In genomic region chr9:62721791-62722190, GRCm38 (mm10) we compare ENCODE assay signal across 20 mouse cellular contexts. TPM values are rescaled to one million over a fixed set of nuclear protein-coding genes. Genes with fewer than 3 reads are reported as not detected.
DNase-seq lines count a peak whose midpoint lies in the region; ATAC-seq and TF ChIP-seq lines count a peak whose summit lies in the region.
"Had no signal": no experiment of that assay in that cellular context is flagged by ENCODE, and none has a peak within 500 bp of the region (broad histone marks: within the 10 kb centered on the region; RNA-seq: fewer than 3 reads in every experiment).

No protein-coding gene starts in this region.

- no peak for DNase-seq in heart, embryonic 10.5 days (ENCODE audit: low spot score)
- DNase-seq in heart, postnatal 10 days = no peak
- DNase-seq in retina, postnatal 1 day = peak; percentile 31
- no peak for DNase-seq in retina, embryonic 14.5 days (ENCODE audit: low spot score)
- peak; percentile 79 for DNase-seq in forelimb bud, embryonic 11.5 days (ENCODE audit: low read depth, low spot score)
- no peak for DNase-seq in lung, adult 18-20 months
- DNase-seq: adrenal gland, postnatal 36 days; cerebellum, adult 9-11 months; gastrocnemius, postnatal 36 days; heart, postnatal 4 days; right cerebral cortex, adult 18-20 months had no signal

- no peak overlapping the region for H3K4me3 ChIP-seq in heart, embryonic 10.5 days
- no peak overlapping the region for H3K4me3 ChIP-seq in intestine, postnatal 0 days (ENCODE audit: low read depth, low read length)
- H3K4me3 ChIP-seq: heart, embryonic 13.5 days; intestine, embryonic 15.5 days; lung, embryonic 15.5 days had no signal

- no peak for ATAC-seq in megakaryocyte, adult 5-6 weeks (ENCODE audit: poor library complexity, severe bottlenecking)
- ATAC-seq in intestine, postnatal 0 days = no peak
- ATAC-seq: activated CD4-positive, CD25-positive, alpha-beta regulatory T cell, adult 4 months; forebrain, embryonic 14.5 days; intestine, embryonic 15.5 days; midbrain, embryonic 16.5 days; Patski had no signal

- peak overlapping the region; percentile 7; the same call in 1 of the 2 replicates for H3K27ac ChIP-seq in heart, embryonic 10.5 days
- no peak overlapping the region for H3K27ac ChIP-seq in intestine, postnatal 0 days (ENCODE audit: low read depth, low read length)
- H3K27ac ChIP-seq: heart, embryonic 13.5 days; intestine, embryonic 15.5 days; lung, embryonic 15.5 days had no signal

- no peak overlapping the region for H3K9ac ChIP-seq in intestine, postnatal 0 days (ENCODE audit: low read depth, low read length)
- H3K9ac ChIP-seq: heart, embryonic 13.5 days; intestine, embryonic 15.5 days; lung, embryonic 15.5 days had no signal

- intact Hi-C loops in heart, postnatal 10 days (cut with DNase I) = no loop called here

- no peaks in the 10 kb centered on the region for H3K36me3 ChIP-seq in heart, embryonic 10.5 days
- H3K36me3 ChIP-seq in intestine, postnatal 0 days (ENCODE audit: control insufficient read depth, insufficient read depth) = no peaks in the 10 kb centered on the region
- H3K36me3 ChIP-seq: heart, embryonic 13.5 days; intestine, embryonic 15.5 days; lung, embryonic 15.5 days had no signal

- no peak for TF ChIP-seq CTCF in intestine, postnatal 0 days (IDR thresholded peaks at IDR 0.05; ENCODE audit: low read depth)

- no peak overlapping the region for H3K4me2 ChIP-seq in intestine, postnatal 0 days (replicated peaks; ENCODE audit: low read depth)
- H3K4me2 ChIP-seq: heart, embryonic 13.5 days; intestine, embryonic 15.5 days; lung, embryonic 15.5 days had no signal

- 89% methylated on average over 2 of the region's 2 CpGs for WGBS in heart, embryonic 10.5 days
- WGBS in intestine, postnatal 0 days = 88% methylated on average over 2 of the region's 2 CpGs

- H3K9me3 ChIP-seq in heart, embryonic 10.5 days = no peaks in the 10 kb centered on the region
- no peaks in the 10 kb centered on the region for H3K9me3 ChIP-seq in intestine, postnatal 0 days (ENCODE audit: control insufficient read depth)
- H3K9me3 ChIP-seq: heart, embryonic 13.5 days; intestine, embryonic 15.5 days; lung, embryonic 15.5 days had no signal

- peaks cover 21% of the 10 kb centered on the region for H3K4me1 ChIP-seq in heart, embryonic 10.5 days
- H3K4me1 ChIP-seq in intestine, postnatal 0 days (replicated peaks; ENCODE audit: control insufficient read depth, insufficient read depth, low read length) = no peaks in the 10 kb centered on the region
- H3K4me1 ChIP-seq: intestine, embryonic 15.5 days had no signal

- peaks cover 16% of the 10 kb centered on the region; the same call in 1 of the 2 replicates for H3K27me3 ChIP-seq in heart, embryonic 10.5 days (ENCODE audit: insufficient read depth, poor library complexity, severe bottlenecking)
- H3K27me3 ChIP-seq in intestine, postnatal 0 days (replicated peaks; ENCODE audit: control insufficient read depth, insufficient read depth, low read length) = no peaks in the 10 kb centered on the region
- H3K27me3 ChIP-seq: intestine, embryonic 15.5 days; lung, embryonic 15.5 days had no signal

RNA-seq across cellular contexts. Expression of gene Itga11, which starts 44.2 kb away (rescaled TPM):
- polyA plus RNA-seq in heart, embryonic 10.5 days (2016; fragmentation: Nextera tagmentation; extraction: Ambion mirVana) = 0.36 and 0.62 TPM in 2 replicates
- total RNA-seq in heart, postnatal 10 days (2021) = 1 to 10 TPM; 1.4 to 1.5 TPM
- 0.07 TPM in 1 of 2 replicates, not detected in the other for total RNA-seq in megakaryocyte, adult 5-6 weeks (2015)
- 0.08 TPM in 1 of 2 replicates, not detected in the other for total RNA-seq in megakaryocyte, adult 5-6 weeks (2017)
- polyA plus RNA-seq in intestine, postnatal 0 days (2015; fragmentation: Nextera tagmentation; extraction: Ambion mirVana) = 0.46 TPM in 2 replicates

Comparison
In these comparisons a context has a peak if more than half of its experiments do, and no peak if none do; other contexts are left out.
1. DNase-seq: peak in retina, postnatal 1 day (single experiment) and forelimb bud, embryonic 11.5 days (single experiment); none in heart, embryonic 10.5 days (single experiment), heart, postnatal 10 days (0 of 2), retina, embryonic 14.5 days (single experiment) and lung, adult 18-20 months (0 of 2).